Mouse (Mus musculus): ENCODE results near the gene Zfp541. TPM values are rescaled to one million over a fixed set of nuclear protein-coding genes. Genes with fewer than 3 reads are reported as not detected.
A peak's percentile ranks its signal among the peaks of the same experiment; 100 is the strongest.

The Zfp541 gene
- not detected for total RNA-seq (2021)
- long read RNA-seq, experiment 1, result 0 reads
- long read RNA-seq, experiment 2, result 0 reads

- DNase-seq, result no peak
Measured at GRCm38 (mm10) chr7:16061219-16062098, at the start of gene Zfp541. Zfp541 (plus strand) TSS chr7:16061814.

- DNase-seq, result no peak
Measured at GRCm38 (mm10) chr7:16012576-16013263, 48.9 kb upstream of the Zfp541 start.

GRCm38 (mm10) chr7:16013722-16014275, 47.8 kb upstream of the Zfp541 start:
- DNase-seq, result no peak

- DNase-seq, result peak; percentile 65
Measured at GRCm38 (mm10) chr7:16014521-16015175, 47.0 kb upstream of the Zfp541 start.

- no peak for DNase-seq
Measured at GRCm38 (mm10) chr7:16015384-16015783, 46.2 kb upstream of the Zfp541 start.

GRCm38 (mm10) chr7:16018016-16018810, 43.4 kb upstream of the Zfp541 start:
- peak; percentile 41 for DNase-seq

GRCm38 (mm10) chr7:16019256-16020094, 42.1 kb upstream of the Zfp541 start:
- no peak for DNase-seq

- DNase-seq, result no peak
Measured at GRCm38 (mm10) chr7:16024603-16025222, 36.9 kb upstream of the Zfp541 start.

- DNase-seq, result peak; percentile 78
Measured at GRCm38 (mm10) chr7:16028102-16028927, 33.3 kb upstream of the Zfp541 start.

GRCm38 (mm10) chr7:16031072-16031471, 30.5 kb upstream of the Zfp541 start:
- DNase-seq, result no peak

- DNase-seq, result no peak
Measured at GRCm38 (mm10) chr7:16033059-16033458, 28.6 kb upstream of the Zfp541 start.

- DNase-seq, result no peak
Measured at GRCm38 (mm10) chr7:16033580-16034461, 27.8 kb upstream of the Zfp541 start.

GRCm38 (mm10) chr7:16036972-16037371, 24.6 kb upstream of the Zfp541 start:
- no peak for DNase-seq

GRCm38 (mm10) chr7:16039363-16039762, 22.3 kb upstream of the Zfp541 start:
- DNase-seq, result no peak

- no peak for DNase-seq
Measured at GRCm38 (mm10) chr7:16041208-16041607, 20.4 kb upstream of the Zfp541 start.

GRCm38 (mm10) chr7:16042850-16043775, 18.5 kb upstream of the Zfp541 start:
- DNase-seq, result peak; percentile 32

- DNase-seq, result no peak
Measured at GRCm38 (mm10) chr7:16043861-16044435, 17.7 kb upstream of the Zfp541 start.

All from gastrocnemius, postnatal 25 days (tissue).